Mouse (Mus musculus) heart, embryonic 14.5 days (tissue): ENCODE measurements around the gene Kctd12b. TPM values are rescaled to one million over a fixed set of nuclear protein-coding genes. Genes with fewer than 3 reads are reported as not detected.

Experiments
- ATAC-seq: fragments of 200-750 bp; cut with Nextera tagmentation; 2 replicates; pipeline ENCODE4 v1.8.0; 2017; ENCODE audit warnings: low read depth, moderate TSS enrichment; ENCODE audit not compliant: insufficient number of reproducible peaks, insufficient read depth, low FRiP score
- H3K27ac ChIP-seq, 2 experiments: fragments of 200-500 bp in 1 of 2; fragments of 300-500 bp in 1 of 2; sonication (generic) in 1 of 2; replicated peaks in 1 of 2; 2 replicates each; pipeline ENCODE4 v1.5.1; 2012 to 2014; ENCODE audit warnings: low read depth in 2 of 2, low read length in 2 of 2, control low read depth in 1 of 2, mild to moderate bottlenecking in 1 of 2, mixed read lengths in 1 of 2; ENCODE audit not compliant: control insufficient read depth in 1 of 2, insufficient read depth in 1 of 2
- H3K27me3 ChIP-seq: fragments of 300-500 bp; sonication (generic); 2 replicates; pipeline ENCODE4 v1.6.1; 2014; ENCODE audit warnings: mild to moderate bottlenecking, low read length, control low read depth; ENCODE audit not compliant: control insufficient read depth, insufficient read depth
- H3K36me3 ChIP-seq: fragments of 300-500 bp; sonication (generic); 2 replicates; pipeline ENCODE4 v1.6.1; 2014; ENCODE audit warnings: mild to moderate bottlenecking, control low read depth, low read length, mixed read lengths; ENCODE audit not compliant: control insufficient read depth, insufficient read depth
- H3K4me1 ChIP-seq, 2 experiments: fragments of 200-500 bp in 1 of 2; fragments of 300-500 bp in 1 of 2; sonication (generic) in 1 of 2; 2 replicates each; pipeline ENCODE4 v1.6.1; 2012 to 2014; ENCODE audit warnings: low read length in 2 of 2, control low read depth in 1 of 2, mixed read lengths in 1 of 2; ENCODE audit not compliant: control insufficient read depth in 2 of 2, insufficient read depth in 2 of 2
- H3K4me2 ChIP-seq: fragments of 300-500 bp; sonication (generic); 2 replicates; pipeline ENCODE4 v1.6.1; 2014; ENCODE audit warnings: mild to moderate bottlenecking, low read length
- H3K4me3 ChIP-seq, 2 experiments: fragments of 200-500 bp in 1 of 2; fragments of 300-500 bp in 1 of 2; sonication (generic) in 1 of 2; 2 replicates each; pipeline ENCODE4 v1.5.1; 2012 to 2014; ENCODE audit warnings: low read length in 2 of 2, mild to moderate bottlenecking in 2 of 2, control low read depth in 1 of 2, low read depth in 1 of 2, moderate library complexity in 1 of 2; ENCODE audit not compliant: control insufficient read depth in 1 of 2, insufficient read depth in 1 of 2
- H3K9ac ChIP-seq: fragments of 300-500 bp; sonication (generic); 2 replicates; pipeline ENCODE4 v1.6.1; 2014; ENCODE audit warnings: mild to moderate bottlenecking, low read length
- H3K9me3 ChIP-seq: fragments of 300-500 bp; sonication (generic); 2 replicates; pipeline ENCODE4 v1.6.1; 2016; ENCODE audit warnings: low read length, control low read depth; ENCODE audit not compliant: control insufficient read depth
- WGBS: fragments of 180-500 bp; shearing (Covaris S2); extraction: QIAGEN DNeasy Blood & Tissue Kit; methylation state at CpG from one replicate; pipeline ENCODE4 v1.1.7; 2014; 5-methylcytosine and 5-hydroxymethylcytosine counted together
- polyA plus RNA-seq: library from polyadenylated mRNA; unstranded; fragments of >200 nt; fragmentation: Nextera tagmentation; extraction: Ambion mirVana; gene quantifications from 2 replicates; pipeline ENCODE4 v1.2.1, GENCODE M21; 2014

Gene Kctd12b
- 4.5 and 5.3 TPM in 2 replicates for polyA plus RNA-seq

- ATAC-seq = no peak
- peak within 1 kb of the TSS; percentile 58 for H3K4me2 ChIP-seq
- no peaks in the 10 kb centered on the region for H3K27me3 ChIP-seq
- peak within 1 kb of the TSS; percentile 69 to 85 for H3K27ac ChIP-seq
- peak within 1 kb of the TSS; percentile 51 for H3K9ac ChIP-seq
- 21% methylated on average over 11 of the region's 11 CpGs for WGBS
- H3K36me3 ChIP-seq = no peaks in the 10 kb centered on the region
- no peaks in the 10 kb centered on the region for H3K9me3 ChIP-seq
- H3K4me3 ChIP-seq = peak within 1 kb of the TSS; percentile 44 to 57
- no peaks in the 10 kb centered on the region for H3K4me1 ChIP-seq
Measured at GRCm38 (mm10) chrX:153695782-153696395, at the start of gene Kctd12b. TSS of gene Kctd12b (minus strand) at chrX:153696391.

DNA sequence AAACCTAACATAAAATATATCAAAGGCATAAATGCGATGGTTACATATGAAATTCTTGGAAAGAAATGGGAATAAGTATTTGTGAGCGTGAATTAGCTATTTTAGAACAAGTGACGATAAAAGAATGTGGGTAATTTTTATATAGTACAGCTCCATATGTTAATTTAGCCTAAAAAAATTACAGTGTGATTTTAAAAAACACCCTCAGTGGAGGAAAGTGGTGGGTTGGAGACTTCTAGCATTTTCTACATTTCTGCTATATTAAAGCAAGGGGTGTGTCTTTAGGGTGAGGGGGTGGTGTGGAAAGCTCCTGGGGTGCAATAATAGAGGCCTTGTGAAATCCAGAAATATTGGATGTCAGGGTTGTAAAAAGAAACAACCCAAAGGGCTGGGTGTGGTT, 46.3 kb upstream of the Kctd12b start:
- H3K4me1 ChIP-seq = no peaks in the 10 kb centered on the region
- WGBS = 77% methylated on average over 3 of the region's 3 CpGs
- no peak overlapping the region for H3K9ac ChIP-seq
- H3K4me2 ChIP-seq = no peak overlapping the region
- peaks cover 2% of the 10 kb centered on the region; the same call in 1 of the 2 replicates for H3K36me3 ChIP-seq
- no peaks in the 10 kb centered on the region for H3K9me3 ChIP-seq
- no peak overlapping the region for H3K27ac ChIP-seq
- H3K4me3 ChIP-seq = no peak overlapping the region
- ATAC-seq = no peak
- H3K27me3 ChIP-seq = no peaks in the 10 kb centered on the region

DNA sequence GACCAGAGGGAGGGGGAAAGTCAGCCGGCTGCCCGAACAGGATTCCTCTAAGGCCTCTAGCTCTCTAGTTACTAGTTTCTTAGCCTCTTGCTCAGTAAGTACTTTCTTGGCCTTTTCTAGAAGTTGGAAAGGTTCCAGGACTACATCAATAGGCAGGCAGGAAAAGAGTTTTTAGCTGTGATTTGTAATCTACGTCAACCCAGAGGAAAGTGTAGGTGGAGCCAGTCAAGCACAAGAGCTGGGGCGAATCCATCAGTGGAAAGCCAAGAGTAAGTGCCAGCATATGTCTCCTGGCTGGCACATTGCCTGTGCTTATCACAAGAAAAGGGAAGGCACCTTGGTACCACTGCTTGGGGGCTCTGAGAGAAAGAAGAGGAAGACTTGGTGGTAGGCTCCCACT, 39.5 kb upstream of the Kctd12b start:
- 62% methylated on average over 4 of the region's 4 CpGs for WGBS
- H3K9me3 ChIP-seq = no peaks in the 10 kb centered on the region
- no peak overlapping the region for H3K9ac ChIP-seq
- H3K27ac ChIP-seq = no peak overlapping the region
- no peak overlapping the region for H3K4me2 ChIP-seq
- H3K4me3 ChIP-seq = no peak overlapping the region
- ATAC-seq = no peak
- H3K36me3 ChIP-seq = peaks cover 15% of the 10 kb centered on the region
- H3K27me3 ChIP-seq = no peaks in the 10 kb centered on the region
- no peaks in the 10 kb centered on the region for H3K4me1 ChIP-seq

DNA sequence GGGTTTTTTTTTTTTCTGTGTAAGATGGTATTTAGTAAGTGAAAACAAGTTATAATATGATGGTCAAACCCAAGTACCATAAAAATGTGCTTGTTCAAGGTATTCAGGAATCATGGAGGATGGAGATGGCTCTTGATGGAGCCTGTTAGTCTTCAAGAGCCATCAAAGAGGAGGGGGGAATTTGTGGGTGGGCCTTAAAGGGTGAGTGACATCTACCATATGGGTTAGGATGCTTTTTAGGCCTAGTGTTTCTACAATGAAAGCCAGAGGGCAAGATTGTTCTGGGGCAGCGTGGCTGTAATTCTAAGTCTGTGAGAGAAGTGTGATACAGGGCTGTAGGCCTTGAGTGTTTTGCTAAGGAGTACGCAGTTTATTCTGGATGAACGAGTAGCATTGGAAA, 28.2 kb upstream of the Kctd12b start:
- H3K36me3 ChIP-seq = no peaks in the 10 kb centered on the region
- H3K27ac ChIP-seq = no peak overlapping the region
- H3K27me3 ChIP-seq = no peaks in the 10 kb centered on the region
- 43% methylated on average over 3 of the region's 3 CpGs for WGBS
- H3K9ac ChIP-seq = no peak overlapping the region
- H3K9me3 ChIP-seq = no peaks in the 10 kb centered on the region
- H3K4me3 ChIP-seq = peak overlapping the region; percentile 6 to 59; a peak in 3 of 4 replicates
- H3K4me2 ChIP-seq = peak overlapping the region; percentile 68
- H3K4me1 ChIP-seq = no peaks in the 10 kb centered on the region
- no peak for ATAC-seq

DNA sequence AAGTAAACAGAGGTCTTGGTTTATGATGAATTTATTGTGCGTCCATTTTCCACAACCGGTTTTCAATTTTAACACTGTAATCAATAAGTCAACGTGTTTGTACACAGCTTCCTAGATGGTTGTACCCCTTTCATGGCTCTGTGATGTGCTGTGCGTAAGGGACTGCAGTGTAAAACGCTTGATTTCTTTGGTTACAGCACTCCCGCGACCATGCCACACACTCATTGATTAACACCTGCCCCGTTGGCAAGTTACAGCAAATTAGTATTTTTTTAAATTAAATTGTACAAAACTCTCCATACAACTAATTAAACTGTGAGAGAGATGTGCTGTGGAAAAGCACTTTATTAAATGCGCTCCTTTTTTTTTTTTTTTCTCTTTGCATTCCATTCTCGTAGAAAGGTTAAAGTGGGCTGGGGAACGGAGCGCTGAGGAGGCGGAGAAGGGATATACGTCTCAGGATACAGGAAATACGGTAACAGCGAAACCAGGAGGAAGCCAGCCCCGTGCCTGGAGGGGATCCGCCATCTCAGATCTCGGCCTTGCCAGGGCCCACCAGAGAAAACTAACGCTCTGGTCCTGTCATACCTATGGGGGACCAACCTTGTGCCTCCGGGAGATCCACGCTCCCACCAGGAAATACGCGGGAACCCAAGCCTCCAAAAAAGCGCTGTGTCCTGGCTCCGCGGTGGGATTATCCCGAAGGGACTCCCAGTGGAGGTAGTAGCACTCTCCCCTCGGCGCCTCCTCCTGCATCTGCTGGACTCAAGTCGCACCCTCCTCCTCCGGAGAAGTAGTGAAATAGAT, 27.1 kb upstream of the Kctd12b start, which contains the start of gene Nbdy:
Nbdy (plus strand) TSS at position 481 of the 807 bp plus-strand sequence.
- peak; percentile 71; the same call in 1 of the 2 replicates for ATAC-seq
- H3K4me3 ChIP-seq = peak within 1 kb of the TSS; percentile 59 to 94
- H3K9me3 ChIP-seq = no peaks in the 10 kb centered on the region
- peak within 1 kb of the TSS; percentile 71 to 87 for H3K27ac ChIP-seq
- WGBS = 12% methylated on average over 32 of the region's 32 CpGs
- no peaks in the 10 kb centered on the region for H3K27me3 ChIP-seq
- peak within 1 kb of the TSS; percentile 68 for H3K4me2 ChIP-seq
- peak within 1 kb of the TSS; percentile 79 for H3K9ac ChIP-seq
- H3K4me1 ChIP-seq = no peaks in the 10 kb centered on the region
- H3K36me3 ChIP-seq = no peaks in the 10 kb centered on the region

- Histone ChIP-seq H3K36me3 (no peaks in the 10 kb centered on the region), H3K9ac (no peak overlapping the region), H3K27me3 (no peaks in the 10 kb centered on the region), H3K9me3 (no peaks in the 10 kb centered on the region), H3K4me1 (no peaks in the 10 kb centered on the region), H3K4me2 (no peak overlapping the region), H3K4me3 (no peak overlapping the region), H3K27ac (no peak overlapping the region)
- 41% methylated on average over 4 of the region's 4 CpGs for WGBS
- no peak for ATAC-seq
Measured at GRCm38 (mm10) chrX:153719602-153720001, 23.4 kb upstream of the Kctd12b start.

- no peaks in the 10 kb centered on the region for H3K4me1 ChIP-seq
- H3K4me2 ChIP-seq = no peak overlapping the region
- H3K27ac ChIP-seq = no peak overlapping the region
- no peak overlapping the region for H3K4me3 ChIP-seq
- H3K27me3 ChIP-seq = no peaks in the 10 kb centered on the region
- no peak for ATAC-seq
- no peaks in the 10 kb centered on the region for H3K36me3 ChIP-seq
- no peaks in the 10 kb centered on the region for H3K9me3 ChIP-seq
- 70% methylated on average over 2 of the region's 2 CpGs for WGBS
- no peak overlapping the region for H3K9ac ChIP-seq
Measured at GRCm38 (mm10) chrX:153716716-153717115, 20.5 kb upstream of the Kctd12b start.
